Mouse (Mus musculus): ENCODE data around the gene Galnt7. TPM values are rescaled to one million over a fixed set of nuclear protein-coding genes. Genes with fewer than 3 reads are reported as not detected.
A peak's percentile ranks its signal among the peaks of the same experiment; 100 is the strongest.
"Not testable (repeated sequence)": the region's sequence is repeated elsewhere in the genome, so short reads cannot be mapped to it uniquely, and the experiment has no call there.

Gene Galnt7
- polyA plus RNA-seq, 1 experiment from 2014 or later: 6.4 TPM

DNA sequence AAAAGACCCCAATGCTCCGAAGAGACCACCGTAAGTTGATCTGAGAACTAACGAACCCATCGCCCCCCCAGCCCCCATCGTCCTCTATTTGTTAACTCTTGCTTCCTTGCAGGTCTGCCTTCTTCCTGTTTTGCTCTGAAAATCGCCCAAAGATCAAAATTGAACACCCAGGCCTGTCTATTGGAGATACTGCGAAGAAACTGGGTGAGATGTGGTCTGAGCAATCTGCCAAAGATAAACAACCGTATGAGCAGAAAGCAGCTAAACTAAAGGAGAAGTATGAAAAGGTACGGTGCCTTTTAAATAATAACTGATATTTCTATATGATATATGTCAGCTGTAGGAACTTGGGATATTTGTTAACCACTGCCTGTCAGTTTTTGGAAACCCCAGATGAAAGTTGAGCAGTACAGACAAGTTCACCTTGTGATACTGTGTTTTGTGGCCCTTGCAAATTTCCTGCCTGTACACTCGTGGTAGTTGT, 139.6 kb downstream of the Galnt7 start:
- peaks cover 48% of the 10 kb centered on the region for H3K36me3 ChIP-seq
- not testable (repeated sequence) for DNase-seq; H3K27me3 ChIP-seq; H3K9me3 ChIP-seq (replicated peaks); ATAC-seq (ENCODE audit: low read depth)
- peak overlapping the region; percentile 100 for H3K9ac ChIP-seq
- H3K4me3 ChIP-seq (replicated peaks): peak overlapping the region; percentile 95
- peak overlapping the region; percentile 100 for H3K27ac ChIP-seq
- WGBS (ENCODE audit: insufficient replicate concordance): 3% methylated on average over 10 of the region's 10 CpGs
- peaks cover 31% of the 10 kb centered on the region for H3K4me1 ChIP-seq (replicated peaks)
- H3K4me2 ChIP-seq: peak overlapping the region; percentile 80

DNA sequence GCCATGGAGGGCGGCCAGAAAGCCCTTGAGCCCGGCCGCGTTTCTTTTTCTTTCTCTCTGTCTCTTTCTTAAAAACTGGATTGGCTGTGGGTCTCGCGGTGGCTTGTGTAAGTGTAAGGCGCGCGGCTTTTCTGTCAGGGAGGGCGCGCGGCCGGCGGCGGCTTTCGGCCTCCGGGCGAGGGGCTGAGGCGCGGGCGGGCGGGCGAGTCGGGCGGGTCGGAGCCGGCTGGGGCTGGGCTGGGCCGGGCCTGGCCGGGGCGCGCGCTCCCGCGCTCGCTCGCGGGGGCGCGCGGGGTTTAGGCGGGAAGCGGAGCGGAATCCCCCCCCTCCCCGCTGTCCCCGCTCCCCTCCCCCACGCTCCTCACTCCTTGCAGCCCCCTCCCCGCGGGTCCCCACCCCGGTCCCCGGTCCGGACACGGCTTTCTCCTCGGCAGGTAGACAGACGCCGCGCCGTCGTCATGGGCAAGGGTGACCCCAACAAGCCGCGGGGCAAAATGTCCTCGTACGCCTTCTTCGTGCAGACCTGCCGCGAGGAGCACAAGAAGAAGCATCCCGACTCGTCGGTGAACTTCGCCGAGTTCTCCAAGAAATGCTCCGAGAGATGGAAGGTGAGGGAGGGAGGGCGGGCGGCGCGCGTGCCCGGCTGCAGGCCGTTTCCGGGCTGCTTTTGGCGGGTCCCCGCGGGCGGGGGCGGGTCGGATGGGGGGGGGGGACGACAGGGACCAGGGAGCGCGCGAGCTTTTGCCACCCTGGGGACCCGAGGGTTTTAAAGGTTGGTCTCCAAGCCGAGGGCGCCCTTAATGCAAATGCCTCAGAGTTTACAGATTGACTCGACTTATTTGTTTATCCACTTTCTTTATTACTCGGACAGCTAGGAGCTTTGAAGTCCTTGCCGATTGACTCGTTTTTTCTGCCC, 140.4 kb downstream of the Galnt7 start:
- peak overlapping the region; percentile 100 for H3K9ac ChIP-seq
- H3K4me1 ChIP-seq (replicated peaks): peaks cover 31% of the 10 kb centered on the region
- H3K27ac ChIP-seq: peak overlapping the region; percentile 100
- H3K9me3 ChIP-seq (replicated peaks): no peaks in the 10 kb centered on the region
- peaks cover 40% of the 10 kb centered on the region for H3K36me3 ChIP-seq
- H3K4me3 ChIP-seq (replicated peaks): peak overlapping the region; percentile 95
- DNase-seq (no peak), ATAC-seq (ENCODE audit: low read depth) (peak; percentile 18)
- 2% methylated on average over 88 of the region's 96 CpGs for WGBS (ENCODE audit: insufficient replicate concordance)
- no peaks in the 10 kb centered on the region for H3K27me3 ChIP-seq
- H3K4me2 ChIP-seq: peak overlapping the region; percentile 80

DNA sequence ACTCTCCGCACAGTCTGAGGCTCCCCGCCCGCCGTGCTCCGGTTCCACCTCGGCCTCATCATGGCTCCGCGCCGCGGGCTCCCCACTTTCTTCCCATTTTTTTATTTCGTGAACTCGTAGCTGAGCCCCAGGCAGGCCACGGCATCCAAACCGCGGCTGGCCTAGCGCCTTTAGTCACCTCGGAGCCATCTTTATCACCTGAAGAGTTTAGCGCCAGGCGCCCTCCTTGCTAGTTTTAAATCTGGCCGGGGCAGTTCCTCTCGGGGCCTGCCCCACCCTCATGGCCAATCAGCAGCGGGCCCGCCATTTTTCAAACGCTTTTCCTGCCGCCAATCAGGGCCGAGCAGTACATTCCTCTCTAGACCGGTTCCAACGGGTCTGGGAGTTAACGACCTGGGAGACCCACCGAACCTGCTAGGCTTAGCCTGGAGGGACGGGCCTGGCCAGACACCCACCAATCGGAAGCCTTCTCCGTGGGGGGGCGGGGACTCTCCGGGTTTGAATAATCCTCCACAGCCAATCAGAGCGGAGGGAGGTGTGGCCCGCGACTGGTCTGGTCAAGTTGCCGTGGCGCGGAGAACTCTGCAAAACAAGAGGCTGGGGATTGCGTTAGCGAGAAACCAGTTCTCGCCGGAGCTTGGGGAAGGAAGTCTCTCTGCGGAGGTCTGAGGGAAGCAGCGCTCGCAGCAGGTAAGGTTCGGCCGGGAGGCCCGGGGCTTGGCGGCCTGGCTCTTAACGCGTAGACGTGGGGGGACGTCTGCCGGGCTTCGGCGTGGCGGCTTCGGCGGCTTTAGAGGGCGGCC, 141.3 kb downstream of the Galnt7 start, which contains the start of gene Hmgb2:
Gene Hmgb2, plus strand, starts transcription at position 592 of the 803 bp plus-strand sequence.
- WGBS (ENCODE audit: insufficient replicate concordance): under 1% methylated on average over 63 of the region's 63 CpGs
- peaks cover 31% of the 10 kb centered on the region for H3K36me3 ChIP-seq
- no peaks in the 10 kb centered on the region for H3K9me3 ChIP-seq (replicated peaks)
- H3K4me1 ChIP-seq (replicated peaks): peaks cover 34% of the 10 kb centered on the region
- H3K9ac ChIP-seq: peak within 1 kb of the TSS; percentile 100
- peak; percentile 99 for DNase-seq
- peak; percentile 99 for ATAC-seq (ENCODE audit: low read depth)
- no peaks in the 10 kb centered on the region for H3K27me3 ChIP-seq
- H3K27ac ChIP-seq: peak within 1 kb of the TSS; percentile 100
- peak within 1 kb of the TSS; percentile 92 for H3K4me2 ChIP-seq
- H3K4me3 ChIP-seq (replicated peaks): peak within 1 kb of the TSS; percentile 95

DNA sequence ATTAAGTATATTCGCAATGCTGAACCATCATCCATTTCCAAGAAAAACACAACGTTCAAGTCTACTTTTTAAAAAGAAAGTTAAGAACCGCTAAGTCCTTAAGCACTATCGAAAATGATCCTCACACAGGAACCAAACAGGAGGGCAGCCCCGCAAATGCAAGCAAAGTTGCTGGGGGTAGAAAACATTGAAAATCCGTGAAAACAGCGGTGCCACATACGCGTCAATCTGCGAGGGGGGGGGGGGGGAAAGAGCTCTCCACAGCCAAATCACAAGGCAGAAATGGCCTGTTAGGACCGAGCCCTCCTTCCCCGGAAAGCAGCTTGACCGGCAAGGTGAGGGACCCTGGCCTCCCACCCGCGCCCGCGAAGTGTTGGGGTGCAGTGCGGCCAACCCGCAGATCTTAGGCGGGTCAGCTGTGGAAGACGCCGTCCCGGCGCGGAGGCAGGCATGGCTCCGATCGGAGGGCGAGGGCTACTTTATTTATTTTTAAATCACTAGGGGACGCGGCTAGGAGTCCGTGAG, 142.0 kb downstream of the Galnt7 start:
- Histone ChIP-seq H3K4me2 (peak overlapping the region; percentile 92), H3K27me3 (no peaks in the 10 kb centered on the region), H3K4me1 (replicated peaks) (peaks cover 35% of the 10 kb centered on the region), H3K9ac (peak overlapping the region; percentile 94), H3K36me3 (peaks cover 25% of the 10 kb centered on the region), H3K4me3 (replicated peaks) (peak overlapping the region; percentile 85), H3K27ac (peak overlapping the region; percentile 94), H3K9me3 (replicated peaks) (no peaks in the 10 kb centered on the region)
- WGBS (ENCODE audit: insufficient replicate concordance): 2% methylated on average over 31 of the region's 31 CpGs
- no peak for ATAC-seq (ENCODE audit: low read depth)
- no peak for DNase-seq

DNA sequence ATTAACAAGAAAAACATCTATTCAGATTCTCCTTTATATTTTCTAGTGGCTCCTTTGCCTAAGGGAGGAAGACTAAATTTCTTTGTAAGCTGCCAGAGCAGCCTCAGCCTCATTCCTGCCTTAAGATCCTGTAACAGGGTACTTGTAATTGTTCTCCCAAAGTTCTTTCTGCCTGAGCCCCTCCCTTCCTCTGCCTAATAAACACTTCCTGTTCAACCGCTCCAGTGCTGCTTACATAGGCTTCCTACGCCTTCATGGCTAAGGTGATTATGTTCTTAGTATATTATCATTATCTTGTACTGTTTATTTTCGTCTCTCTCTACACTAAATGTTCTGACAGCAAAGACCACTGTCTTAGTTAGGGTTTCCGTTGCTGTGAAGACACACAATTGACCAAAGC, 144.2 kb downstream of the Galnt7 start:
- Histone ChIP-seq H3K9ac (no peak overlapping the region), H3K4me2 (no peak overlapping the region), H3K9me3 (replicated peaks) (no peaks in the 10 kb centered on the region), H3K4me3 (replicated peaks) (no peak overlapping the region), H3K36me3 (peaks cover 11% of the 10 kb centered on the region), H3K4me1 (replicated peaks) (peaks cover 41% of the 10 kb centered on the region), H3K27me3 (no peaks in the 10 kb centered on the region), H3K27ac (no peak overlapping the region)
- no peak for DNase-seq
- no peak for ATAC-seq (ENCODE audit: low read depth)
- WGBS (ENCODE audit: insufficient replicate concordance): 76% methylated on average over 4 of the region's 4 CpGs

DNA sequence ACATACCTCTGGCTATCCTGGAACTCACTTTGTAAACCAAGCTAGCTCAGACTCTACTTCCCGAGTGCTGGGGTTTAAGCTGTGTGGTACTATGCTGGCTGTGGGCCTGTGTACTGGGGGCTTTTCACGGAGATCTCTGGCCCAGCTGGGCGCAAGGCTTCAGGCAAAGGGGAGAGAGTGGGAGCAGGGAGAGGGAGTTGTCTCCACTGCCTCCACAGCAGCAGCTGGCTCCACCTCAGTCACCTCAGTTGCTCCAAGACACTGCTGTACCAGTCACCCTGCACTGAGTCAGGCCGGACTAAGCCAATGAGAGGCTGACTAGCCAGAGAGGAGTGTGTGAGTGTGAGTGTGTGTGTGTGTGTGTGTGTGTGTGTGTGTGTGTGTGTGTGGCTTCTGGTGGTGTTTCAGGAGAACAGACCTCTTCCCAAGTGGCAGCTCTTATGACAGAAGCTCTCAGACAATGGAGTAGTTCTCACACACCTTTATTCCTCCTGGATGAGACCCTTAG, 145.2 kb downstream of the Galnt7 start:
- peaks cover under 1% of the 10 kb centered on the region; the same call in 1 of the 2 replicates for H3K36me3 ChIP-seq
- no peak for DNase-seq
- ATAC-seq (ENCODE audit: low read depth): no peak

DNA sequence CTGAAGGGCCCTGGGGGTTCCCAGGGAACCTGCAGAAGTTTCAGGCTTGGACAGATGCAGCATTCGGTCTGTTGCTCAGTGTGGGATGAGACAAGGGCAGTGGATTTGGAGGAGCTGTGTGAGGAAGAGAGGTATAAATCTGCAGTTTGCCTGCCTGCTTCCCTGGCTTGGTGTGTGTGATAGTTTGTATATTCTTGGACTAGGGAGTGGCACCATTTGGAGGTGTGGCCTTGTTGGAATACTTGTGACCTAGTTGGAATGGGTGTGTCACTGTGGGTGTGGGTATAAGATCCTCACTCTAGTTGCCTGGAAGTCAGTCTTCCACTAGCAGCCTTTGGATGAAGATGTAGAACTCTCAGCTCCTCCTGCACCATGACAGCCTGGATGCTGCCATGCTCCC, 147.3 kb downstream of the Galnt7 start:
- H3K9me3 ChIP-seq (replicated peaks); H3K36me3 ChIP-seq; DNase-seq; H3K27me3 ChIP-seq: not testable (repeated sequence)
- Histone ChIP-seq H3K27ac (peak overlapping the region; percentile 69), H3K4me2 (peak overlapping the region; percentile 54), H3K4me1 (replicated peaks) (peaks cover 38% of the 10 kb centered on the region), H3K4me3 (replicated peaks) (peak overlapping the region; percentile 33), H3K9ac (peak overlapping the region; percentile 53)
- 75% methylated on average over 1 of the region's 1 CpGs for WGBS (ENCODE audit: insufficient replicate concordance)
- ATAC-seq (ENCODE audit: low read depth): peak; percentile 70

More for the DNA sequence above, 145.2 kb downstream of the Galnt7 start:
- Histone ChIP-seq H3K9me3 (replicated peaks) (no peaks in the 10 kb centered on the region), H3K27ac (no peak overlapping the region), H3K27me3 (no peaks in the 10 kb centered on the region), H3K4me3 (replicated peaks) (no peak overlapping the region), H3K4me1 (replicated peaks) (peaks cover 41% of the 10 kb centered on the region), H3K4me2 (no peak overlapping the region), H3K9ac (peak overlapping the region; percentile 44; the same call in 1 of the 2 replicates)
- WGBS (ENCODE audit: insufficient replicate concordance): 79% methylated on average over 4 of the region's 4 CpGs

DNA sequence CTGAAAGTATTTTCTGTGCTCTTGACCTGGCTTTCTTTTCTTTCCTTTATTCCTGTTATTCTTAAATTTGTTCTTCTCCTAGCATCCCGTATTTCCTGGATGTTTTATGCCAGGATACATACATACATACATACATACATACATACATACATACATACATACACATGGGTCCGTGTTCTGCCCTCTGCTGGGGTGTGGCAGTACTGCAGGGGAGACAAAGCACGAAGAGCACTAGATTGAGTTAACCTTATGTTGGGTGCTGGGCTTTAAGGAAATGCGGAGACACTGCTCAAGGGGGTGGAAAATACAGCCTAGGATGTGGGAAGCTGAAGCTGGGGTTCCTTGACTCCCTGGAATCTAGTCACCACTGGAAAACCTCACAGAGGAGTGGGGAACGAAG, 149.2 kb downstream of the Galnt7 start:
- Histone ChIP-seq H3K36me3 (no peaks in the 10 kb centered on the region), H3K4me3 (replicated peaks) (no peak overlapping the region), H3K9me3 (replicated peaks) (no peaks in the 10 kb centered on the region), H3K27ac (no peak overlapping the region), H3K9ac (no peak overlapping the region), H3K4me2 (no peak overlapping the region), H3K4me1 (replicated peaks) (peaks cover 30% of the 10 kb centered on the region), H3K27me3 (no peaks in the 10 kb centered on the region)
- WGBS (ENCODE audit: insufficient replicate concordance): 37% methylated on average over 5 of the region's 5 CpGs
- DNase-seq (peak; percentile 62), ATAC-seq (ENCODE audit: low read depth) (no peak)

DNA sequence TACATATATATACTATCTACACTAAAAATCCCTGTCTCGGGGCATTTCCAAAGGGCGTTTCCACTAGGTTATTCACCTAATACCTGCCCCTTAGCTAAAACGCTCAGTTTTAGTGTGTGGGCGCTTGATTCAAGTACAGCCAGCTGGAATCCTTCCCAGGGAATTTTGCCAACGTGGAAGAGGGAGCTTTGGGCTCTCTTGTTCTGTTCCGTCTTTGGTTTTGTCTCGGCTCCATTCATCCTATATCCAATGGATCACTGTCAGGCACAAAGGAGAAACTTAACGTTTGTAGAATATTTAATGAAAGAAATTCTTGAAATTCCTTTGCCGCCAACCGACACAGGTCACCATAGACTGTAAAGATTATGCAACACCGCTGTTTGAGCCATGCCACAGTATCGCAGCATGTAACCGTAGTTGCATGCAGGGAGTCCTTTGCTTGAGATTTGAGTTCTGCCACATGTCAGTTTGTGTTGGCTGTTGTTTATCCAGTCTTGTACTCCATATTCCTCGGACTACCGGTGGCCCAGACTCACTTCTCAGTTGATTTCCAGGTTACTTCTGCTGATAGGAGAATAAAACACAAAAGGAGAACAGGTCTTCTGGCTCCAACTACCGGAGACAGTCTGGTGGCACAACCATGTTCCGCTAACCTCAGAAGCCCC, 153.9 kb downstream of the Galnt7 start:
- Histone ChIP-seq H3K36me3 (no peaks in the 10 kb centered on the region), H3K4me1 (replicated peaks) (no peaks in the 10 kb centered on the region; the same call in 1 of the 2 replicates), H3K27ac (no peak overlapping the region), H3K4me2 (no peak overlapping the region), H3K9me3 (replicated peaks) (no peaks in the 10 kb centered on the region), H3K4me3 (replicated peaks) (no peak overlapping the region), H3K9ac (no peak overlapping the region), H3K27me3 (no peaks in the 10 kb centered on the region)
- WGBS (ENCODE audit: insufficient replicate concordance): 72% methylated on average over 17 of the region's 17 CpGs
- DNase-seq (no peak), ATAC-seq (ENCODE audit: low read depth) (no peak)

DNA sequence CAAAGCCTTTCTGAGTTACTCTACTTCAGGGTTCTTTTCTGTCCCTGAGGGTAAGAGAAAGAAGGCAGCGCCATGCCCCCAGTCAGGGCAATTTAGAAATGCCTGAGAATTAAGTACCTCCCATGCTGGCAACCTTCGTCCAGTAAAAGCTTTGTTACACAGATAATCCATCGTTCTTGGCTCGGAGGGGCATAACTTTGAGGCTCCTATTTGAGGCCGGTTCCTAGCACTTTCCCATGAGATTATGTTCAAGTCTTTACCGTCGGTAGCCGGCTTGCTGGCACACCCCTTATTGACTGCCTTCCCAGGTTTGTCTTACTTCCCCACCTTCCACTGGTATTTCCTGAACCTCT, 154.4 kb downstream of the Galnt7 start:
- DNase-seq (no peak), ATAC-seq (ENCODE audit: low read depth) (no peak)
- H3K27ac ChIP-seq: no peak overlapping the region

More for the DNA sequence above, 154.4 kb downstream of the Galnt7 start:
- 72% methylated on average over 8 of the region's 8 CpGs for WGBS (ENCODE audit: insufficient replicate concordance)
- Histone ChIP-seq H3K4me3 (replicated peaks) (no peak overlapping the region), H3K9ac (no peak overlapping the region), H3K36me3 (no peaks in the 10 kb centered on the region), H3K4me1 (replicated peaks) (no peaks in the 10 kb centered on the region), H3K9me3 (replicated peaks) (no peaks in the 10 kb centered on the region), H3K4me2 (no peak overlapping the region), H3K27me3 (no peaks in the 10 kb centered on the region)

Measured in liver, embryonic 13.5 days (tissue).